Comparison of ENCODE assay signal across 1 mouse cellular context in genomic region chr9:95954585-95955461, GRCm38 (mm10).
TF ChIP-seq lines count a peak whose summit lies in the region.

Gene Xrn1 (plus strand): TSS chr9:95954760.

TF ChIP-seq in CH12.LX, 34 proteins besides CTCF, POLR2A, EP300 and RAD21 (continued from another document):
- TF ChIP-seq GABPA (IDR thresholded peaks at IDR 0.05; ENCODE audit: insufficient replicate concordance, low read depth, low read length): peak; percentile 80
- TF ChIP-seq SMC3 (IDR thresholded peaks at IDR 0.05; ENCODE audit: low read depth, low read length): no peak
- TF ChIP-seq RCOR1 (conservative IDR thresholded peaks at IDR 0.05; ENCODE audit: low read depth, low read length): no peak
- TF ChIP-seq MAX (IDR thresholded peaks at IDR 0.05; ENCODE audit: low read length): peak; percentile 65; the same call in 1 of the 2 replicates
- TF ChIP-seq TBP (conservative IDR thresholded peaks at IDR 0.05; ENCODE audit: low read depth, low read length): peak; percentile 74
- no peak for TF ChIP-seq POLR2AphosphoS2 (IDR thresholded peaks at IDR 0.05; ENCODE audit: low read depth, low read length)
- no peak for TF ChIP-seq MYC (IDR thresholded peaks at IDR 0.05; ENCODE audit: low read depth, low read length)
- peak; percentile 69 for TF ChIP-seq NELFE (IDR thresholded peaks at IDR 0.05; ENCODE audit: low read depth, low read length)
- TF ChIP-seq ZC3H11A (IDR thresholded peaks at IDR 0.05; ENCODE audit: low read depth, low read length): no peak
- no peak for TF ChIP-seq CHD2 (IDR thresholded peaks at IDR 0.05; ENCODE audit: low read length)
- TF ChIP-seq ELF1 (IDR thresholded peaks at IDR 0.05; ENCODE audit: low read depth, low read length): peak; percentile 56
- TF ChIP-seq UBTF (IDR thresholded peaks at IDR 0.05; ENCODE audit: low read depth, low read length): no peak
- peak; percentile 56; the same call in 1 of the 2 replicates for TF ChIP-seq ETS1 (conservative IDR thresholded peaks at IDR 0.05; ENCODE audit: low read depth, low read length)
- TF ChIP-seq MEF2A (IDR thresholded peaks at IDR 0.05; ENCODE audit: borderline replicate concordance, low read depth, low read length): peak; percentile 69
- TF ChIP-seq JUND (conservative IDR thresholded peaks at IDR 0.05; ENCODE audit: low read depth, low read length): no peak
- TF ChIP-seq BHLHE40 (IDR thresholded peaks at IDR 0.05; ENCODE audit: low read depth, low read length): no peak
- no peak for TF ChIP-seq CHD1 (IDR thresholded peaks at IDR 0.05; ENCODE audit: low read depth, low read length)
- TF ChIP-seq ZMIZ1 (IDR thresholded peaks at IDR 0.05; ENCODE audit: low read depth, low read length): peak; percentile 76
- no peak for TF ChIP-seq MAFK (IDR thresholded peaks at IDR 0.05; ENCODE audit: insufficient replicate concordance, low read length)
- TF ChIP-seq USF2 (conservative IDR thresholded peaks at IDR 0.05; ENCODE audit: low read depth, low read length): no peak
- no peak for TF ChIP-seq ZKSCAN1 (IDR thresholded peaks at IDR 0.05; ENCODE audit: borderline replicate concordance, low read depth, low read length)
- no peak for TF ChIP-seq JUN (IDR thresholded peaks at IDR 0.05; ENCODE audit: insufficient read depth, low read depth, low read length)
